Mouse (Mus musculus): ENCODE data around the gene Themis2. TPM values are rescaled to one million over a fixed set of nuclear protein-coding genes. Genes with fewer than 3 reads are reported as not detected.
"Not testable (repeated sequence)": the region's sequence is repeated elsewhere in the genome, so short reads cannot be mapped to it uniquely, and the experiment has no call there.

Gene Themis2
- total RNA-seq, 2 experiments from 2014 or later: 3.2 to 3.4 TPM

DNA sequence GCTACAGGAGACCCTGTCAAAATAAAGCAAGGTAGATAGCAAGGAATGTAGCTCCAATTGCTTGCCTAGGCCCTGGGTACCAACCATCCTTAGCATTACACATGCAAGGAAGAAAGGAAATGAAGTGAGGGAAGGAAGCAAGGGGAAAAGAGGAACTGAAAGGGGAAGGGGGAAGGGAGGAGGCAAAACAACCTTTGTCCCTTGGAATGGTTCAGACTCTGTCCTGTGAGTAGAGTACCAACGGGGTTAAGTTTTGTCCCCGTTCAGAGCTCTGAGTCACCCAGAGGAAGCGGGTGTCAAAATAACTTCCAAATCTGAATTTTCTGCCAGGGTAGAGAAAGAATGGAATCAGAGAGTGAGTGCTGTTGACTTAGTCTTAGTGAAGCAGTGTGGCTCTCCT, 35.9 kb downstream of the Themis2 start:
- DNase-seq (ENCODE audit: low spot score in 2 of 2): no peak

- no peak for DNase-seq (ENCODE audit: low spot score in 2 of 2)
Observed at GRCm38 (mm10) chr4:132757633-132758351, 38.4 kb downstream of the Themis2 start.

GRCm38 (mm10) chr4:132756974-132757373, 39.2 kb downstream of the Themis2 start, which contains the start of gene Smpdl3b:
Gene Smpdl3b (minus strand): TSS chr4:132757252.
- peak; percentile 51 to 74 for DNase-seq (ENCODE audit: low spot score in 2 of 2)

DNA sequence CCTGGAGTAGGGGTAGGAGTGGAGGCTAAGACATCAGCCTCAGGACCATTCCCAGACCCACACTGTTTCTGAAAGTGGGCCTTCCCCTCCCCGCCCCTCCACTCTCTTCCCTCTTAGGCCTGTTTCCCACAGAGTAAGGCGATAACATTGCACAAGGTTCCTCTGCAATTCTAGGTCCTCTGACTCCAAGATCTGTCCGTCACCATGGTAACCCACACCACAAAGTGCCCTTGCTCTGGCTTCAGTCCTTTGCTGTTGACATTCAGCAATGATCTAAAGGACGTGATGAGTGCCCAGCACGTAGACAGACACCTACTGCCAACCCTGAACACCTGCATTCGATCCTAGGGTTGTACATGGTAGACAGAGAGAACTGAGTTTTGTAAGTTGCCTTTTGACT, 43.2 kb downstream of the Themis2 start:
- DNase-seq (ENCODE audit: low spot score in 2 of 2): no peak

DNA sequence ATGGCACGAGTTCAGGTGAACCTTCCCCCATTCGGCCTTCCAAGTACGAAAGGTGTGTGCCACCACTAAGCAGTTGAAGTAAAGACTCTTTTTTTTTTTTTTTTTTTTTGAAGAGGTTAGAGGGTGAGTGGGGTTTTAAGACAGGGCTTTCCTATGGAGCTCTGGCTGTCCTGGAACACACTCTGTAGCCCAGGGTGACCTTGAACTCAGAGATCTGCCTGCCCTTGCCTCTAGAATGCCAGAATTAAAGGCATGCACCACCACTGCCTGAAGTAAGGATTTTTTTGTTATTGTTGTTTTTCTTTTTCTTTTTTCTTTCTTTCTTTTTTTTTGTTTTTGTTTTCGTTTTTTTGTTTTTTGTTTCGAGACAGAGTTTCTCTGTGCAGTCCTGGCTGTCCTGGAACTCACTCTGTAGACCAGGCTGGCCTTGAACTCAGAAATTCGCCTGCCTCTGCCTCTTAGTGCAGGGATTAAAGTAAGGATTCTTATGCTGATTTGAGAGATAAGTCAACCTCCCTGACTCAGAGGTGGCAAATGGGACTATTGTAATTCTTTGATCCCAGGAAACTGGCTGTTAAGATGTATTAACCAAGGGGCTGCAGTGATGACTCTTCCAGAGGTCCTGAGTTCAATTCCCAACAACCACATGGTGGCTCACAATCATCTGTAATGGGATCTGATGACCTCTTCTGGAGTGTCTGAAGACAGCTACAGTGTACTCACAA, 46.8 kb downstream of the Themis2 start:
- DNase-seq (ENCODE audit: low spot score in 2 of 2): no peak

- no peak for DNase-seq (ENCODE audit: low spot score in 2 of 2)
Observed at GRCm38 (mm10) chr4:132748778-132749177, 47.4 kb downstream of the Themis2 start.

GRCm38 (mm10) chr4:132747664-132748259, 48.4 kb downstream of the Themis2 start:
- no peak for DNase-seq (ENCODE audit: low spot score in 2 of 2)

- DNase-seq (ENCODE audit: low spot score in 2 of 2): no peak
Observed at GRCm38 (mm10) chr4:132746911-132747517, 49.2 kb downstream of the Themis2 start.

DNA sequence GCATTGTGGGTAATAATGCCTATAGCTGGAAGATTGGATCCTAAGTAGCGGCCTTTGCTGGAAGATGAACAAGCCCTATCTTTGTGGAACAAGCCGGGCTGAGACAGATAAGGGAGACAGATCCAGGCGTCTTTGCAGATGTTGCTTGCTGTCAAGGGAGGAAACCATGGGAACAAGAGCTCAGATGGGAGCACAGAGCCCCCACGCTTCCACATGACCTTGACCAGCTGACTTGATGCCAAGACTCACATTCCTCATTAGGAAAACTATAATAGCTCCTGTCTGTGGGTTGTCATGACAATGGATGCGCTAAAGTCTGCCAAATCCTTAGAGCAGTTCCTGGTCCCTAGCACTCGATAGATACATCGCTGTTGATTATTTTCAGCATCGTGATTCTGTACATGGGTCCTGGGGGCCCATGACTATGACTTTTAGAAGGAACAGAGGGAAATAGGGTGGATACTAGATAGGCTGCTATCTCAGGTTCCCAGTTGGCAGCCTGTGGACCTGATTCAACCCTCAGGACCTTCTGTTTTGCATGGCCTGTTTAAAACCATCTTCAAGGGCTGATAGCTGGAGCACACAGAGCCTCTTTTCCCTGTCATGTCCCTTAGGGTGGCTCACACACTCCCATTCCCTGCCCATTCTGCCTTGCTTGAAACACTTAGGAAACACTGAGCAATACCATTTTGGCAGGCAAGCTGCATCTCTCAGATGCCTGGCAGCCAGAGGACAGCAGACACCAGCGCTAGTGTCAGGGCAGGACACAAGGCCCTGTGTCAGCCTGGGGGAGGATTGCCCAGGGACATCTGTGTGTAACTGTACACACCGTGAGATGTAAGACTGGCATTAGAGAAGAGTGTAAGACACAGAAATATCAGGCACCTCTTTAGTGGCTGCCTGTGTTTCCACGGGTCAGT, 51.9 kb downstream of the Themis2 start:
- DNase-seq (ENCODE audit: low spot score in 2 of 2): no peak

DNA sequence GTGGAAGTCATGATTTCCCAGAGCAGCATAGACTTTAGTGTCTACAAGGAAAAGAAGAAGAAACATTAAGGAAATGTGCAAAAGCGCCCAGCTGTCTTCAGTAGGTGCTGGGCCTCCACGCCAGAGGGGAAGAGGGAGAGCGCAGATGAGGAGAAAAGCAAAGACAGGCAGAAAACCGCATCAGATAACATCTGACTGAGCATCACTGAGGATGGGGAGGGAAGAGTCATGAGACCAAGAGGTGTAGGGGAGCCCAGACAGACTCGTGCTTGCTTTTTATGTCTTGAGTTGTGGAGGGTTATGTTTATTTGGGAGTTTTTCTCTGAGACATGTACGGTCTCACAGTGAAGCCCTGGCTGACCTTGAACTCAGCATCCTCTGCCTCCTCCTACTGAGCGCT, 54.7 kb downstream of the Themis2 start:
- no peak for DNase-seq (ENCODE audit: low spot score in 2 of 2)

- not testable (repeated sequence) for DNase-seq (ENCODE audit: low spot score in 2 of 2)
Observed at GRCm38 (mm10) chr4:132737154-132737553, 59.0 kb downstream of the Themis2 start.

DNA sequence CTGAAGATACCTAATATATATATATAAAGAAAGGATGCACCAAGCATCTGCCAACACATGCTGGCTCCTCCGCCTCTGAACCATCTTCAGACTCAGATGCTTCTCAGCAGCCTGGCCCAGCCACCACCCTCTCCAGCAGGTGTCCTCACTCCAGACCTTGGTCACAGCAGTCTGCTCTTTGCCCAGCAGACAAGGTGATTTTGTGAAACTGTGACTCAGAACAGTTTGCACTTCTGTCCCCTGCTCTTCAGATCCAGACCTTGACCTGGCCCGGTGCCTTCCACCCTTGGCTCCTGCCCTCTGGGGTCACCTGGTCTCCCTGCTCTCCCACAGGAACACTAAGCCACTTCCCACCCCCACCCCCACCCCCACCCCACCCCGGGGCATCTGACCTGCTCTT, 60.3 kb downstream of the Themis2 start:
- no peak for DNase-seq (ENCODE audit: low spot score in 2 of 2)

- DNase-seq (ENCODE audit: low spot score in 2 of 2): no peak
Observed at GRCm38 (mm10) chr4:132735389-132735788, 60.8 kb downstream of the Themis2 start.

GRCm38 (mm10) chr4:132734766-132735165, 61.4 kb downstream of the Themis2 start:
- no peak for DNase-seq (ENCODE audit: low spot score in 2 of 2)

DNA sequence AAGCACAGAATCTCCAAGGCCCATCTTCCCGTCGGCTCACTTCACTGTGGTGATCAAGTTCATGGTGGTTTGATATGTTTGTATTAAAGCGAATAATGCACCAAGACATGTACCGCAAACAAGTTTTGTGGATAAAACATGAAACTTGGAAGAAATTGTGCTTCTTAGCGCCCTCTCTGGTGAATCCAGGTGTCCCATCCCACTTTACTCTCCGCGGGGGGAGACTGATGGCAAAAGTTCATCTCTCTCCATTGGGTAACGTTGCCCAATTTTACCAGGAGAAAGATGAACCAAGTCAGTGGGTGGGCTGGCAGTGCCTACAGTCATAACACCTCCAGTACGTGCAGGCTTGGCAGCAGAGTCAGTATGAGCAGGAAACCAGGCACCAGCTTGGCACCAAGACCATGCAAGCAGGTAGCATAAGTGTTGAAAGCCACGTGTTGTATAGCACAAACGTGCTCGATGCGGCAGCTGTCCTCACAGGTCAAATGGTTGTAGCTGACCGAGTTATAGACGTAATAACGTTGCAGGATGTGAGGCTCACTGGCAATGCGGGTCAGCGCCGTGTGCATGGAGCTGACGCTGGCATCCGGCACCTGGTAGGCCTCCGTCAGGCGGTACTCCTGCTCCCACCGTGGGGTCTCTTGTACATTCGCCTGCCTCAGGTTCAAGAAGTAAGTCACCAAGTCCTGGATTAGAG, 63.0 kb downstream of the Themis2 start:
- no peak for DNase-seq (ENCODE audit: low spot score in 2 of 2)

- DNase-seq (ENCODE audit: low spot score in 2 of 2): peak; percentile 88 to 94
Observed at GRCm38 (mm10) chr4:132732148-132732684, 64.0 kb downstream of the Themis2 start, which contains the start of gene Xkr8. Gene Xkr8 (minus strand): TSS chr4:132732546.
